Mouse (Mus musculus): ENCODE data around the gene Olfr57. TPM values are rescaled to one million over a fixed set of nuclear protein-coding genes. Genes with fewer than 3 reads are reported as not detected.
"Not testable (repeated sequence)": the region's sequence is repeated elsewhere in the genome, so short reads cannot be mapped to it uniquely, and the experiment has no call there.

Olfr57 gene
- not detected for total RNA-seq (2021)
- long read RNA-seq, experiment 1, result 0 reads
- long read RNA-seq, experiment 2, result 0 reads

- intact Hi-C loops (cut with DNase I), result no loop called here
- DNase-seq, result no peak
Measured at GRCm38 (mm10) chr10:79028441-79028840, at the start of gene Olfr57. TSS of gene Olfr57 (plus strand) at chr10:79028741.

GRCm38 (mm10) chr10:78980750-78981149, 47.8 kb upstream of the Olfr57 start, which contains the start of gene Olfr1352:
TSS of gene Olfr1352 (plus strand) at chr10:78981050.
- intact Hi-C loops (cut with DNase I), result no loop called here
- no peak for DNase-seq

GRCm38 (mm10) chr10:79012172-79012571, 16.4 kb upstream of the Olfr57 start, which contains the start of gene Olfr1351:
TSS of gene Olfr1351 (plus strand) at chr10:79012472.
- no peak for DNase-seq
- intact Hi-C loops (cut with DNase I), result no loop called here

- intact Hi-C loops (cut with DNase I); DNase-seq: not testable (repeated sequence)
Measured at GRCm38 (mm10) chr10:79042457-79042856, 13.9 kb downstream of the Olfr57 start.

GRCm38 (mm10) chr10:79057370-79057769, 28.8 kb downstream of the Olfr57 start:
- DNase-seq; intact Hi-C loops (cut with DNase I): not testable (repeated sequence)

Other genes starting within 250 kb of the Olfr57 start
- gene Slc1a6, start 248.2 kb upstream of the Olfr57 start, total RNA-seq (2021), result under 1 TPM in 1 of 2 experiments, not detected in 1; 0.10 TPM
- gene Olfr1356, start 176.6 kb upstream of the Olfr57 start, total RNA-seq (2021), result not detected
- gene Olfr1355, start 153.2 kb upstream of the Olfr57 start, total RNA-seq (2021), result not detected
- not detected for gene Olfr1354, start 115.6 kb upstream of the Olfr57 start, total RNA-seq (2021)
- not detected for gene Olfr8, start 78.1 kb upstream of the Olfr57 start, total RNA-seq (2021)
- gene Olfr1353, start 65.4 kb upstream of the Olfr57 start, total RNA-seq (2021), result not detected
- not detected for gene Olfr1352, start 47.7 kb upstream of the Olfr57 start, total RNA-seq (2021)
- not detected for gene Olfr1351, start 16.3 kb upstream of the Olfr57 start, total RNA-seq (2021)
- 10 to 100 TPM; 12.8 to 15.1 TPM for gene 2610008E11Rik, start 68.9 kb downstream of the Olfr57 start, total RNA-seq (2021)
- gene Vmn2r80, start 120.0 kb downstream of the Olfr57 start, total RNA-seq (2021), result not detected
- not detected for gene Vmn2r81, start 219.0 kb downstream of the Olfr57 start, total RNA-seq (2021)

Measured in heart, postnatal 14 days (tissue).